Mouse (Mus musculus): ENCODE measurements around the gene Zdhhc23. TPM values are rescaled to one million over a fixed set of nuclear protein-coding genes. Genes with fewer than 3 reads are reported as not detected.

The Zdhhc23 gene
- polyA plus RNA-seq, 1 experiment from 2014 or later, result 0.81 TPM

DNA sequence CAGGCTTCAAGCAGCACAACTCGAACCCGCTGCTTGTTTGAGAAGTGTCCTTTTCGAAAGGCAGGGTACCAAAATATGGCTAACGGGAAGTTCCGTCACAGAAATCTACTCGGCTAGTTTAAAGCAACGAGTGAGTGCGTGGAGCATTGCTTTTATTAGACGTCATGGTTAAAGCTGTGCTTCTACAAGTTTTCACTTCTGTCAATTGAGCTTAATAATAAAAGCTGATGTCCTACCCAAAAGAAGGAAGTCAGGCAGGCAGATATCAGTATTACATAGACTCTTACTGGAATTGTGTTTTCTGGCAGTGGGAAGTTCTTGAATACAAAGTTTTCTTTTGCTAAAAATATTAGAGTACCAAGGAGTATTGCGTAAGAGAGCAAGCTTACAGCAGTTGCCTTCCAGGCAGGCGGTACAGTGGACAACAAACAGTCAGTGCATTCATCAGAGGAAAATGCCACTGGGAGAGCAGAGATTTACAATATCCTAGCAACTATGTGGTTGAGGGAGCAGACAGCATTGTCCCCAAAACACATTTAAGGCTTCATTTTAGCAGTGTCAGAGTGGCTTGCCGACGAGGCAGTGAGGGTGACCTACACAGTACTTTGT lies 13.7 kb downstream of the Zdhhc23 start:
- H3K36me3 ChIP-seq, result no peaks in the 10 kb centered on the region
- H3K4me1 ChIP-seq (replicated peaks), result no peaks in the 10 kb centered on the region
- 85% methylated on average over 13 of the region's 13 CpGs for WGBS
- H3K27ac ChIP-seq, result no peak overlapping the region
- ATAC-seq (replicated peaks; ENCODE audit: insufficient number of reproducible peaks, insufficient read depth, low FRiP score, low read depth), result no peak
- H3K9ac ChIP-seq, result no peak overlapping the region
- no peak overlapping the region for H3K4me3 ChIP-seq
- H3K9me3 ChIP-seq (replicated peaks), result no peaks in the 10 kb centered on the region
- no peaks in the 10 kb centered on the region for H3K27me3 ChIP-seq
- no peak overlapping the region for H3K4me2 ChIP-seq

DNA sequence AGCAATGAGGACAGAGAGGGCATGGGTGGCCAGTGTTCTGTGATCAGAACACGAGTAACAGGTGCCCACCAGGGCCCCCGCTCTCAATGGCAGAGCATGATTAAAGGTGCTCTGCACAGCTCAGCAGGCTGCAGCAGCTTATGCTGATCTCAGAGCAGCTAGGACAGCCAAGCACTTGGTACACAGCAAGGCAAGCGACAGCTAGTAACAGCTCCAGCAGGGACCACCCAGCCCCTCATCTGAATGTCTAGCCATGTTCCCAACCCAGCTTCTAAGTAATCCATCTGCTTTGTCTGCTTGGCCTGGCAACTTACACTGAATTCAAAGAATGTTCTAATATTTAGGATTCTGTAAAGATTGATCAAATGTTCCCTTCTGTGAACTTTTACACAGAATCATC lies 15.8 kb downstream of the Zdhhc23 start:
- Histone ChIP-seq H3K27me3 (no peaks in the 10 kb centered on the region), H3K36me3 (peaks cover 11% of the 10 kb centered on the region; the same call in 1 of the 2 replicates), H3K9me3 (replicated peaks) (no peaks in the 10 kb centered on the region), H3K27ac (no peak overlapping the region), H3K9ac (no peak overlapping the region), H3K4me1 (replicated peaks) (no peaks in the 10 kb centered on the region), H3K4me3 (no peak overlapping the region), H3K4me2 (no peak overlapping the region)
- ATAC-seq (replicated peaks; ENCODE audit: insufficient number of reproducible peaks, insufficient read depth, low FRiP score, low read depth), result no peak
- 84% methylated on average over 3 of the region's 3 CpGs for WGBS

- Histone ChIP-seq H3K9me3 (replicated peaks) (no peaks in the 10 kb centered on the region), H3K4me2 (no peak overlapping the region), H3K27ac (no peak overlapping the region), H3K9ac (no peak overlapping the region), H3K27me3 (no peaks in the 10 kb centered on the region), H3K4me3 (no peak overlapping the region), H3K36me3 (peaks cover 11% of the 10 kb centered on the region; the same call in 1 of the 2 replicates), H3K4me1 (replicated peaks) (no peaks in the 10 kb centered on the region)
- ATAC-seq (replicated peaks; ENCODE audit: insufficient number of reproducible peaks, insufficient read depth, low FRiP score, low read depth), result no peak
- WGBS, result 87% methylated on average over 9 of the region's 9 CpGs
Measured at GRCm38 (mm10) chr16:43963291-43963690, 16.3 kb downstream of the Zdhhc23 start.

- no peak overlapping the region for H3K4me3 ChIP-seq
- ATAC-seq (replicated peaks; ENCODE audit: insufficient number of reproducible peaks, insufficient read depth, low FRiP score, low read depth), result no peak
- no peak overlapping the region for H3K4me2 ChIP-seq
- H3K9ac ChIP-seq, result no peak overlapping the region
- H3K9me3 ChIP-seq (replicated peaks), result no peaks in the 10 kb centered on the region
- H3K36me3 ChIP-seq, result peaks cover 11% of the 10 kb centered on the region; the same call in 1 of the 2 replicates
- H3K27me3 ChIP-seq, result no peaks in the 10 kb centered on the region
- no peak overlapping the region for H3K27ac ChIP-seq
- WGBS, result 81% methylated on average over 4 of the region's 4 CpGs
- no peaks in the 10 kb centered on the region for H3K4me1 ChIP-seq (replicated peaks)
Measured at GRCm38 (mm10) chr16:43958038-43958437, 21.6 kb downstream of the Zdhhc23 start.

- Histone ChIP-seq H3K4me1 (replicated peaks) (no peaks in the 10 kb centered on the region), H3K27ac (no peak overlapping the region), H3K9me3 (replicated peaks) (no peaks in the 10 kb centered on the region), H3K36me3 (0 out of 2 replicates have a peak, but pooled peaks cover 5% of the 10 kb centered on the region), H3K4me3 (no peak overlapping the region), H3K9ac (no peak overlapping the region), H3K4me2 (no peak overlapping the region), H3K27me3 (no peaks in the 10 kb centered on the region)
- 53% methylated on average over 6 of the region's 6 CpGs for WGBS
- ATAC-seq (replicated peaks; ENCODE audit: insufficient number of reproducible peaks, insufficient read depth, low FRiP score, low read depth), result no peak
Measured at GRCm38 (mm10) chr16:43954913-43955312, 24.7 kb downstream of the Zdhhc23 start.

DNA sequence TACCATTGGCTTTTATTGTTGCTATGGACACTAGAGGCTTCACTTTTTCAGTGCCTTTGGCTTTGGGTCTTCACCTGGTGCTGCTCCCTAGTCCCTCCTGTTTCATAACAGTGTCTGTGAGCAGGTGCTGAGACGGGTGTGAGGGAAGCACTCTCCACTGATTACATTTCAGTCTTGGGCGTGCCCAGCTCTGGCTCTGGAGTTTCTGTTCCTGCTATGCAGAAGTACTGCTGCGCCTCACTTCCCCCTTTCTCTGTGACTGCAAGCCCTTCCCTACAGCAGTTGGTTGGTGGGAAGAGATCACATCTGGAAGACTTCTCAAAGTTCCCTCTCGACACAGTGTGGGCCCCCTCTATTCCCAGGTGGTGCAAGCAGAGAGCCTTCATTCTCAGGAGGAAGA lies 28.0 kb downstream of the Zdhhc23 start:
- H3K4me2 ChIP-seq, result no peak overlapping the region
- H3K36me3 ChIP-seq, result no peaks in the 10 kb centered on the region
- no peak overlapping the region for H3K4me3 ChIP-seq
- no peak overlapping the region for H3K27ac ChIP-seq
- H3K9me3 ChIP-seq (replicated peaks), result no peaks in the 10 kb centered on the region
- no peaks in the 10 kb centered on the region for H3K4me1 ChIP-seq (replicated peaks)
- H3K9ac ChIP-seq, result no peak overlapping the region
- H3K27me3 ChIP-seq, result no peaks in the 10 kb centered on the region
- WGBS, result 68% methylated on average over 4 of the region's 4 CpGs
- ATAC-seq (replicated peaks; ENCODE audit: insufficient number of reproducible peaks, insufficient read depth, low FRiP score, low read depth), result no peak

DNA sequence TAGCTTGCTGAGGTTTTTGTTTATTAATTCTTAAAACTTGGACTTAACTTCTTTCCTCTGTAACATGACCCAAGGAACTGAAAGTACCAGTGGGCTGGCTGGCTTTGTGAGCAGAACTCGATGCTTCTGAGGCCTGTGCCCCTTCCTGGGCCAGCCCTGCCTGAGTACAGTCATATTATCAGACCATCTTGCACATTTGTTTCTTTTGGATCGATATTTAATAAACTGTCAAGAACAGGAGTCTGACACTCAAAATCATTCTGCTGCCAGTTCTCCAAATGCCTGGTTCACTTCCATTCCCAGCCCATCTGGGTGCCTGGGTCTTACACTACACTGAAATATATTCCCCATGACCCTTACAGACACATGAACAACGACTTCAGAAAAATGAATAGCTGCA lies 33.7 kb downstream of the Zdhhc23 start:
- no peaks in the 10 kb centered on the region for H3K36me3 ChIP-seq
- H3K27ac ChIP-seq, result no peak overlapping the region
- ATAC-seq (replicated peaks; ENCODE audit: insufficient number of reproducible peaks, insufficient read depth, low FRiP score, low read depth), result no peak

GRCm38 (mm10) chr16:43945351-43945750 lies 34.2 kb downstream of the Zdhhc23 start:
- WGBS, result 84% methylated on average over 3 of the region's 3 CpGs
- H3K4me1 ChIP-seq (replicated peaks), result no peaks in the 10 kb centered on the region
- H3K27ac ChIP-seq, result no peak overlapping the region
- H3K4me3 ChIP-seq, result no peak overlapping the region
- no peaks in the 10 kb centered on the region for H3K9me3 ChIP-seq (replicated peaks)
- no peaks in the 10 kb centered on the region for H3K27me3 ChIP-seq
- H3K9ac ChIP-seq, result no peak overlapping the region
- H3K4me2 ChIP-seq, result no peak overlapping the region
- H3K36me3 ChIP-seq, result no peaks in the 10 kb centered on the region
- ATAC-seq (replicated peaks; ENCODE audit: insufficient number of reproducible peaks, insufficient read depth, low FRiP score, low read depth), result no peak

More for the DNA sequence above, 33.7 kb downstream of the Zdhhc23 start:
- Histone ChIP-seq H3K9ac (no peak overlapping the region), H3K9me3 (replicated peaks) (no peaks in the 10 kb centered on the region), H3K4me1 (replicated peaks) (no peaks in the 10 kb centered on the region), H3K4me3 (no peak overlapping the region), H3K27me3 (no peaks in the 10 kb centered on the region), H3K4me2 (no peak overlapping the region)
- WGBS, result 60% methylated on average over 3 of the region's 3 CpGs

DNA sequence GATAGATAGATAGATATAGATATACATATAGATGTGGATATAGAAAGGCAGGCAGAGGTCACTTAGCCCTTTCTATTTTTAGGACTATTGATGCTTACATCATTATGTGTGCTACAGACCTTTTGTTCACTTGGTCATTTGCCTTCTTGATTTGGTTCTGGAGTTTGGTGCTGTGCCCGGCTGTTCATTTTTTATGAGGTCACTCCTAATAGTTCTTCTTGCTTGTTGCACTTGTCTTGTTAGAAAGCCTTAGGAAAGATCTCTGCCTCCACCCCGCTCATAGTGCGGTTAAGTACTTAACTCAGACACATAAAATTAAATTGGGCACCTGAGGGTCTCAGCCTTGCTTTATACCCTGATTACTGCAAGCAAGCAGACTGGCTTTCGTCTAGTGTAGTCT lies 38.7 kb downstream of the Zdhhc23 start:
- Histone ChIP-seq H3K4me1 (replicated peaks) (no peaks in the 10 kb centered on the region), H3K4me3 (no peak overlapping the region), H3K27me3 (no peaks in the 10 kb centered on the region), H3K4me2 (no peak overlapping the region), H3K36me3 (no peaks in the 10 kb centered on the region), H3K27ac (no peak overlapping the region), H3K9ac (no peak overlapping the region), H3K9me3 (replicated peaks) (no peaks in the 10 kb centered on the region)
- no peak for ATAC-seq (replicated peaks; ENCODE audit: insufficient number of reproducible peaks, insufficient read depth, low FRiP score, low read depth)
- WGBS, result 85% methylated on average over 4 of the region's 4 CpGs

DNA sequence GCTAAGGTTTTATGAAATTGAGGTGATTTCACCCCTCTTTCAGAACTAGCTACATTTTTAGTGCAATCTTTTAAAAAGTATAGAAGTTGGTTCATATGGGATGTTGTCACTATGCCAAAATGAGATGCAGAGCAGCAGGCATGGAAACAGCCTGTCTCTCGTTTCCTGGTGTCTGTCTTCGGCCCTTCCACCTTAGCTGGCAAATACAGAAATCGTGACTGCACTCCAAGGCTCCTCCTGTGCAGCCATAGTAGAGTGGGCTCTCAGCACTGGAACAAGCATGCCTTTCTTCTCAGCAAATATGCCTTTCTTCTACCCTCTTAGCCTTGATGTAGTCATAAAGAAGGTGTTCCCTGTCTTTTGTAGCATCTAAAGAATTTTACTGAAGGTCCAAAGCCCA lies 43.7 kb downstream of the Zdhhc23 start:
- Histone ChIP-seq H3K4me3 (no peak overlapping the region), H3K4me2 (no peak overlapping the region), H3K4me1 (replicated peaks) (no peaks in the 10 kb centered on the region), H3K27me3 (no peaks in the 10 kb centered on the region), H3K9ac (no peak overlapping the region), H3K36me3 (no peaks in the 10 kb centered on the region), H3K27ac (no peak overlapping the region), H3K9me3 (replicated peaks) (no peaks in the 10 kb centered on the region)
- ATAC-seq (replicated peaks; ENCODE audit: insufficient number of reproducible peaks, insufficient read depth, low FRiP score, low read depth), result no peak
- WGBS, result 57% methylated on average over 3 of the region's 3 CpGs

DNA sequence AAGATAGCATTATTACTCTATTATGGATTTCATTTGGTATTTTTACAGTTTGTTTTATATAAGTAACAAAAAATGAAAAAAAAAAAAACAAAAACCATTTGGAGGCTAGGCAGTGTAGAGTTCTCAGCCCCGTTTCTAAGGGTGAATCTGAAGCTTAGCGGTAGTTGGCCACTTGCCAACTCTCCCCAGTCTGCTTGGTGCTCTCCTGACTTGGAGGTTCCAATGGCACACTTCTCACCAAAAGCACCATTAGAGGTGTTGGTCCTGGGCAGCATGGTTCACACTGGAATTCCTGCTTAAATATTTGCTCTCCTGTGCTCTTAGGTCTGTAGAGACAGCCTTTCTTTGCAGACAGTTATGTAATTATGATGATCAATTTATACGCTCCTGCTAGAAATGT lies 44.2 kb downstream of the Zdhhc23 start:
- Histone ChIP-seq H3K27me3 (no peaks in the 10 kb centered on the region), H3K4me1 (replicated peaks) (no peaks in the 10 kb centered on the region), H3K4me2 (no peak overlapping the region), H3K36me3 (no peaks in the 10 kb centered on the region), H3K4me3 (no peak overlapping the region), H3K27ac (no peak overlapping the region), H3K9me3 (replicated peaks) (no peaks in the 10 kb centered on the region), H3K9ac (no peak overlapping the region)
- ATAC-seq (replicated peaks; ENCODE audit: insufficient number of reproducible peaks, insufficient read depth, low FRiP score, low read depth), result no peak
- WGBS, result 59% methylated on average over 3 of the region's 3 CpGs

- Histone ChIP-seq H3K4me2 (no peak overlapping the region), H3K36me3 (no peaks in the 10 kb centered on the region), H3K27ac (no peak overlapping the region), H3K9ac (no peak overlapping the region), H3K27me3 (no peaks in the 10 kb centered on the region), H3K9me3 (replicated peaks) (no peaks in the 10 kb centered on the region), H3K4me3 (no peak overlapping the region), H3K4me1 (replicated peaks) (no peaks in the 10 kb centered on the region)
- ATAC-seq (replicated peaks; ENCODE audit: insufficient number of reproducible peaks, insufficient read depth, low FRiP score, low read depth), result no peak
- 87% methylated on average over 8 of the region's 8 CpGs for WGBS
Measured at GRCm38 (mm10) chr16:43934856-43935255, 44.7 kb downstream of the Zdhhc23 start.
